Mouse (Mus musculus) C2C12 (cell line): ENCODE data around the gene Nod1.

ENCODE experiments used
- CEBPB ChIP-seq: IDR thresholded peaks from one replicate; pipeline ENCODE4 v1.6.1; 2011; ENCODE audit warnings: low read depth, mild to moderate bottlenecking, control low read depth, moderate library complexity
- CTCF ChIP-seq: IDR thresholded peaks from one replicate; pipeline ENCODE4 v1.5.1; 2011; ENCODE audit not compliant: control insufficient read depth, insufficient read depth, insufficient read length
- FOSL1 ChIP-seq: IDR thresholded peaks from one replicate; pipeline ENCODE4 v1.8.0; 2011; ENCODE audit warnings: mild to moderate bottlenecking, low read length; ENCODE audit not compliant: poor library complexity, insufficient read depth, severe bottlenecking
- MAX ChIP-seq: IDR thresholded peaks from one replicate; pipeline ENCODE4 v1.6.1; 2011; ENCODE audit warnings: mild to moderate bottlenecking, control low read depth
- MYOG ChIP-seq: IDR thresholded peaks from one replicate; pipeline ENCODE4 v1.6.1; 2011; ENCODE audit not compliant: control insufficient read depth, insufficient read length; ENCODE audit errors: extremely low read depth
- USF1 ChIP-seq: IDR thresholded peaks from one replicate; pipeline ENCODE4 v1.6.1; 2011; ENCODE audit warnings: low read depth, mild to moderate bottlenecking, control low read depth, moderate library complexity

DNA sequence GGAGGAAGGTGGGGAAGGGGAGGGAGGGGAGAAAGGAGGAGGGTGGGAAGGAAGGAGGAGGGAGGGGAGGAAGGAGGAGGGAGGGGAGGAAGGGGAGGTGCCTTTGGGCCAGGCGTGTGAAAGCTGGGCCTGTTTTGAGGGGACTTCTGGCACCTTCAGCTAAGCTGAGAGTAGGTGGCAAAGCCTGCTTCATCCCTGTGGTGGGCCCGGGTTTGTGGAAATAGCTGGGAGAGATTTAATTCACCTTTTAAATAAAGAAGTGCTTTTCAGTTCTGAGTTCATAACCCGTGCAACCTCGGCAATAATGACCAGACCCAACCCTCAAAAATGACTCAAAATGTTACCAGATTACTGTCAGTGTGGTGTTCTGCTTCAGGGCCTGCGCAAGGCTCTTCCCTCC lies 39.2 kb downstream of the Nod1 start:
- no peak for TF ChIP-seq CTCF
- TF ChIP-seq FOSL1 = no peak
- no peak for TF ChIP-seq CEBPB
- TF ChIP-seq MAX = no peak
- TF ChIP-seq USF1 = no peak
- no peak for TF ChIP-seq MYOG
